Mouse (Mus musculus): ENCODE measurements around the gene Gchfr. TPM values are rescaled to one million over a fixed set of nuclear protein-coding genes. Genes with fewer than 3 reads are reported as not detected.

The Gchfr gene
- polyA plus RNA-seq, 1 experiment from 2014 or later, result 15.1 TPM

GRCm38 (mm10) chr2:119156081-119156680, 11.4 kb upstream of the Gchfr start:
- Histone ChIP-seq H3K27me3 (ENCODE audit: control insufficient read depth, insufficient read depth, low read length) (no peaks in the 10 kb centered on the region), H3K36me3 (replicated peaks; ENCODE audit: control insufficient read depth, insufficient read depth) (peaks cover 35% of the 10 kb centered on the region), H3K4me2 (replicated peaks) (peak overlapping the region; percentile 94), H3K4me3 (replicated peaks; ENCODE audit: low read length) (peak overlapping the region; percentile 79), H3K9me3 (ENCODE audit: control insufficient read depth, low read length) (no peaks in the 10 kb centered on the region), H3K27ac (peak overlapping the region; percentile 81; the same call in 1 of the 2 replicates), H3K9ac (peak overlapping the region; percentile 87), H3K4me1 (replicated peaks; ENCODE audit: control insufficient read depth, insufficient read depth, low read length) (peaks cover 16% of the 10 kb centered on the region)
- 8% methylated on average over 34 of the region's 34 CpGs for WGBS
- ATAC-seq (ENCODE audit: low FRiP score) (peak; percentile 41), DNase-seq (ENCODE audit: low spot score) (no peak)

- ATAC-seq (ENCODE audit: low FRiP score), result peak; percentile 94
- H3K27me3 ChIP-seq (ENCODE audit: control insufficient read depth, insufficient read depth, low read length), result no peaks in the 10 kb centered on the region
- DNase-seq (ENCODE audit: low spot score), result peak; percentile 99
- H3K9ac ChIP-seq, result peak within 1 kb of the TSS; percentile 87
- H3K4me3 ChIP-seq (replicated peaks; ENCODE audit: low read length), result peak within 1 kb of the TSS; percentile 79
- under 1% methylated on average over 57 of the region's 57 CpGs for WGBS
- peak within 1 kb of the TSS; percentile 94 for H3K4me2 ChIP-seq (replicated peaks)
- H3K9me3 ChIP-seq (ENCODE audit: control insufficient read depth, low read length), result no peaks in the 10 kb centered on the region
- peaks cover 28% of the 10 kb centered on the region for H3K36me3 ChIP-seq (replicated peaks; ENCODE audit: control insufficient read depth, insufficient read depth)
- peaks cover 16% of the 10 kb centered on the region for H3K4me1 ChIP-seq (replicated peaks; ENCODE audit: control insufficient read depth, insufficient read depth, low read length)
- peak within 1 kb of the TSS; percentile 81 for H3K27ac ChIP-seq
Observed at GRCm38 (mm10) chr2:119156681-119157572, 10.6 kb upstream of the Gchfr start, which contains the start of gene Rmdn3. Gene Rmdn3 (minus strand): TSS chr2:119157034.

- Histone ChIP-seq H3K27ac (no peak overlapping the region), H3K4me1 (replicated peaks; ENCODE audit: control insufficient read depth, insufficient read depth, low read length) (peaks cover 16% of the 10 kb centered on the region), H3K27me3 (ENCODE audit: control insufficient read depth, insufficient read depth, low read length) (no peaks in the 10 kb centered on the region), H3K9me3 (ENCODE audit: control insufficient read depth, low read length) (no peaks in the 10 kb centered on the region), H3K4me2 (replicated peaks) (peak overlapping the region; percentile 94), H3K36me3 (replicated peaks; ENCODE audit: control insufficient read depth, insufficient read depth) (peaks cover 18% of the 10 kb centered on the region), H3K4me3 (replicated peaks; ENCODE audit: low read length) (no peak overlapping the region), H3K9ac (no peak overlapping the region)
- DNase-seq (ENCODE audit: low spot score) (no peak), ATAC-seq (ENCODE audit: low FRiP score) (no peak)
Observed at GRCm38 (mm10) chr2:119157836-119158235, 9.7 kb upstream of the Gchfr start.

- Histone ChIP-seq H3K9ac (no peak overlapping the region), H3K4me2 (replicated peaks) (no peak overlapping the region), H3K4me3 (replicated peaks; ENCODE audit: low read length) (no peak overlapping the region), H3K27me3 (ENCODE audit: control insufficient read depth, insufficient read depth, low read length) (peaks cover 17% of the 10 kb centered on the region; the same call in 1 of the 2 replicates), H3K36me3 (replicated peaks; ENCODE audit: control insufficient read depth, insufficient read depth) (no peaks in the 10 kb centered on the region), H3K4me1 (replicated peaks; ENCODE audit: control insufficient read depth, insufficient read depth, low read length) (peaks cover 4% of the 10 kb centered on the region), H3K27ac (no peak overlapping the region), H3K9me3 (ENCODE audit: control insufficient read depth, low read length) (no peaks in the 10 kb centered on the region)
- ATAC-seq (ENCODE audit: low FRiP score) (no peak), DNase-seq (ENCODE audit: low spot score) (no peak)
- 39% methylated on average over 2 of the region's 2 CpGs for WGBS
Observed at GRCm38 (mm10) chr2:119161247-119161646, 6.3 kb upstream of the Gchfr start.

- no peak for ATAC-seq (ENCODE audit: low FRiP score)
- WGBS, result 61% methylated on average over 3 of the region's 3 CpGs
- no peak overlapping the region for H3K4me3 ChIP-seq (replicated peaks; ENCODE audit: low read length)
- no peak overlapping the region for H3K9ac ChIP-seq
- H3K4me2 ChIP-seq (replicated peaks), result no peak overlapping the region
- H3K9me3 ChIP-seq (ENCODE audit: control insufficient read depth, low read length), result no peaks in the 10 kb centered on the region
- H3K27me3 ChIP-seq (ENCODE audit: control insufficient read depth, insufficient read depth, low read length), result peaks cover 34% of the 10 kb centered on the region
- no peaks in the 10 kb centered on the region for H3K36me3 ChIP-seq (replicated peaks; ENCODE audit: control insufficient read depth, insufficient read depth)
- no peak overlapping the region for H3K27ac ChIP-seq
- DNase-seq (ENCODE audit: low spot score), result no peak
- peaks cover 16% of the 10 kb centered on the region for H3K4me1 ChIP-seq (replicated peaks; ENCODE audit: control insufficient read depth, insufficient read depth, low read length)
Observed at GRCm38 (mm10) chr2:119163135-119163534, 4.4 kb upstream of the Gchfr start.

GRCm38 (mm10) chr2:119163999-119164398, 3.6 kb upstream of the Gchfr start:
- WGBS, result 88% methylated on average over 4 of the region's 4 CpGs
- peaks cover 35% of the 10 kb centered on the region for H3K27me3 ChIP-seq (ENCODE audit: control insufficient read depth, insufficient read depth, low read length)

GRCm38 (mm10) chr2:119165401-119165800, 2.2 kb upstream of the Gchfr start:
- no peak for ATAC-seq (ENCODE audit: low FRiP score)
- Histone ChIP-seq H3K4me2 (replicated peaks) (no peak overlapping the region), H3K9me3 (ENCODE audit: control insufficient read depth, low read length) (no peaks in the 10 kb centered on the region), H3K27ac (no peak overlapping the region), H3K27me3 (ENCODE audit: control insufficient read depth, insufficient read depth, low read length) (peaks cover 35% of the 10 kb centered on the region), H3K9ac (no peak overlapping the region), H3K4me3 (replicated peaks; ENCODE audit: low read length) (no peak overlapping the region), H3K4me1 (replicated peaks; ENCODE audit: control insufficient read depth, insufficient read depth, low read length) (peaks cover 16% of the 10 kb centered on the region), H3K36me3 (replicated peaks; ENCODE audit: control insufficient read depth, insufficient read depth) (no peaks in the 10 kb centered on the region)
- DNase-seq (ENCODE audit: low spot score), result no peak

More at GRCm38 (mm10) chr2:119163999-119164398, 3.6 kb upstream of the Gchfr start:
- no peaks in the 10 kb centered on the region for H3K36me3 ChIP-seq (replicated peaks; ENCODE audit: control insufficient read depth, insufficient read depth)
- DNase-seq (ENCODE audit: low spot score) (no peak), ATAC-seq (ENCODE audit: low FRiP score) (no peak)
- no peak overlapping the region for H3K4me3 ChIP-seq (replicated peaks; ENCODE audit: low read length)
- no peaks in the 10 kb centered on the region for H3K9me3 ChIP-seq (ENCODE audit: control insufficient read depth, low read length)
- no peak overlapping the region for H3K27ac ChIP-seq
- H3K4me2 ChIP-seq (replicated peaks), result no peak overlapping the region
- H3K9ac ChIP-seq, result no peak overlapping the region
- H3K4me1 ChIP-seq (replicated peaks; ENCODE audit: control insufficient read depth, insufficient read depth, low read length), result peaks cover 16% of the 10 kb centered on the region

- peak; percentile 33; the same call in 1 of the 2 replicates for ATAC-seq (ENCODE audit: low FRiP score)
- no peak for DNase-seq (ENCODE audit: low spot score)
- Histone ChIP-seq H3K9ac (peak overlapping the region; percentile 51), H3K36me3 (replicated peaks; ENCODE audit: control insufficient read depth, insufficient read depth) (no peaks in the 10 kb centered on the region), H3K27ac (no peak overlapping the region), H3K4me1 (replicated peaks; ENCODE audit: control insufficient read depth, insufficient read depth, low read length) (peaks cover 21% of the 10 kb centered on the region), H3K27me3 (ENCODE audit: control insufficient read depth, insufficient read depth, low read length) (peaks cover 35% of the 10 kb centered on the region), H3K4me2 (replicated peaks) (peak overlapping the region; percentile 100), H3K9me3 (ENCODE audit: control insufficient read depth, low read length) (no peaks in the 10 kb centered on the region), H3K4me3 (replicated peaks; ENCODE audit: low read length) (peak overlapping the region; percentile 50)
- 3% methylated on average over 21 of the region's 26 CpGs for WGBS
Observed at GRCm38 (mm10) chr2:119167866-119168256, 288 bp downstream of the Gchfr start.

GRCm38 (mm10) chr2:119170282-119170681, 2.7 kb downstream of the Gchfr start:
- no peak for ATAC-seq (ENCODE audit: low FRiP score)
- Histone ChIP-seq H3K4me2 (replicated peaks) (no peak overlapping the region), H3K27ac (no peak overlapping the region), H3K9me3 (ENCODE audit: control insufficient read depth, low read length) (no peaks in the 10 kb centered on the region), H3K4me1 (replicated peaks; ENCODE audit: control insufficient read depth, insufficient read depth, low read length) (peaks cover 28% of the 10 kb centered on the region), H3K36me3 (replicated peaks; ENCODE audit: control insufficient read depth, insufficient read depth) (no peaks in the 10 kb centered on the region), H3K27me3 (ENCODE audit: control insufficient read depth, insufficient read depth, low read length) (peaks cover 28% of the 10 kb centered on the region), H3K4me3 (replicated peaks; ENCODE audit: low read length) (no peak overlapping the region), H3K9ac (no peak overlapping the region)
- WGBS, result 96% methylated on average over 2 of the region's 2 CpGs
- DNase-seq (ENCODE audit: low spot score), result no peak

All from hindbrain, embryonic 14.5 days (tissue).